Mouse (Mus musculus) limb, embryonic 13.5 days (tissue): ENCODE data around the gene Fam43b. TPM values are rescaled to one million over a fixed set of nuclear protein-coding genes. Genes with fewer than 3 reads are reported as not detected.

ENCODE experiments used
- polyA plus RNA-seq: library from polyadenylated mRNA; unstranded; fragments of >200 nt; fragmentation: Nextera tagmentation; extraction: Ambion mirVana; gene quantifications from 2 replicates; pipeline ENCODE4 v1.2.1, GENCODE M21; 2015

Gene Fam43b
- polyA plus RNA-seq, 1 experiment from 2014 or later: not detected

Other genes starting within 250 kb of the Fam43b start
- 202 and 222 TPM in 2 replicates for gene Hp1bp3, start 180.2 kb downstream of the Fam43b start, polyA plus RNA-seq
- gene Sh2d5, start 146.1 kb downstream of the Fam43b start, polyA plus RNA-seq: 0.85 and 0.87 TPM in 2 replicates
- gene Kif17, start 146.1 kb downstream of the Fam43b start, polyA plus RNA-seq: 1.2 and 1.4 TPM in 2 replicates
- gene Ddost, start 91.8 kb downstream of the Fam43b start, polyA plus RNA-seq: 356 and 364 TPM in 2 replicates
- gene Pink1, start 70.2 kb downstream of the Fam43b start, polyA plus RNA-seq: 50.5 and 57.0 TPM in 2 replicates
- 4.9 and 5.6 TPM in 2 replicates for gene Cda, start 28.5 kb downstream of the Fam43b start, polyA plus RNA-seq
- gene Mul1, start 38.1 kb upstream of the Fam43b start, polyA plus RNA-seq: 18.4 and 18.9 TPM in 2 replicates
- gene Camk2n1, start 57.8 kb upstream of the Fam43b start, polyA plus RNA-seq: 1.6 and 1.9 TPM in 2 replicates
- gene Vwa5b1, start 239.4 kb upstream of the Fam43b start, polyA plus RNA-seq: 0.10 TPM in 1 of 2 replicates, not detected in the other